Mouse (Mus musculus): ENCODE results near the gene Ccl22.

DNA sequence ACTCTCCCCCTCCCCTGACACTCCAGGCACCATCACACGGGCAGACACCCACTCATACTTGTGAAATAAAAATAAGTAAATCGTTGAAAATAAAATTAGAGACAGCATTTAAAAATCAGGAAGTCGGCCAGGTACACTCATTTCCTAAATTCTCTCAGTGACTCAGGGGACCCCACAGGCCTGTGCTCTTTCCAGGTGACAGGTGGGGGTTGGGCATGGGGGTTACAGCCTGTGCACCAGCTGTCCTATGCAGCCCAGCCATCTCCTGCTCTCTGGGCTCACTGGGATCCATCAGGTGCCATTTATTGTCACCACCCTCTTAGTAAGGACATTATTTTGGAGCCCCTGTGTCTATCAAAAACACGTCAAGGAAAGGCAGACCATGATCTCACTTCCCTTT is 38.5 kb downstream of the Ccl22 start:
- TF ChIP-seq MYOD1 (IDR thresholded peaks at IDR 0.05; ENCODE audit: control insufficient read depth, insufficient read length, low read depth) (no peak), CTCF (IDR thresholded peaks at IDR 0.05; ENCODE audit: control insufficient read depth, insufficient read depth, insufficient read length) (no peak), MYOG (IDR thresholded peaks at IDR 0.05; ENCODE audit: control insufficient read depth, extremely low read depth, insufficient read length) (no peak), MAX (IDR thresholded peaks at IDR 0.05) (no peak)
